Mouse (Mus musculus) thymus, postnatal 0 days (tissue): ENCODE measurements around the gene Lsg1. TPM values are rescaled to one million over a fixed set of nuclear protein-coding genes. Genes with fewer than 3 reads are reported as not detected.

Experiments used
- DNase-seq: peaks from one replicate; pipeline ENCODE4 v3.0.0-alpha.2; 2015; ENCODE audit warnings: low spot score
- polyA plus RNA-seq: library from polyadenylated mRNA; unstranded; fragments of >200 nt; fragmentation: Nextera tagmentation; extraction: Ambion mirVana; gene quantifications from 2 replicates; pipeline ENCODE4 v1.2.1, GENCODE M21; 2015

The Lsg1 gene
- polyA plus RNA-seq, 1 experiment from 2014 or later = 68.2 TPM

- peak; percentile 65 for DNase-seq
Observed at GRCm38 (mm10) chr16:30601046-30601832, 13.8 kb upstream of the Lsg1 start.

GRCm38 (mm10) chr16:30600431-30601045 is 13.1 kb upstream of the Lsg1 start:
- DNase-seq = peak; percentile 59

DNA sequence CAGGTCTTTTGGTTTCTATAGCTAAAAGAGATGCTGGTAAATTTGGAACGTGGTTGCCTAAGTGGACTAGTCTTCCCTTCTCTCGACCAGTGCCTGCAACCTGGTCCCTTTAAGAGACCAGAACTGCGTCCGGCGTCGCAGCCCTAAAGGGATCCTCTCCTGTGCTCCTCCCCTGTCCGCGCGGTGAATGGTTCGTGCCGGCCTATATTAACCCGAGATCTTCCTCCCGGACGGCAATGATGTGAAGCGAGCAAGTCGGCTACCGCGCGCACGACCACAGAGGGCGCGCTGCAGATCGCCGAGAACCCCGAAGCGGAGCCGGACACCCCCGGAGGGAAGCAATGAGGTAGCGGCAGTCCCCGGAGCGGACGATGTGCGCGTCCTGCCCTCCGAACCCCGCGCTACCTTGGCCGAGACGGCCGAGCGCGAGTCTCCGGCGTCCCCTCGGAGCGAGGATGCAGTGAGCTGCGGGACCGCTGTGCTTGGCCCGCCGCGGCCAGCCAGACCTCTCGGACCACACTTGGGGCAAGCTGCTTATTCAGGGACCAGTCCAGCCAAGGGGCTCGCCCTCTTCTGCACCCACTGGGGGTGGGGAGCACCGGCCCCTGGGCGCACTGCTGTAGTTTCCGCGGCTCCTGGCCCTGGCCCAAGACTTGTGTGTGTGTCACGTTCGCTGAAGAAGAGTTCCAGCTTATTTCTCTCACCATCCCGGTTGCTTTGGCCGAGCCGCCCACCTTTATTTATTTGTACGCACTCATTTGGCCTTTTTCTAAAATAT is 12.3 kb upstream of the Lsg1 start, which contains the start of gene Fam43a:
TSS of gene Fam43a (plus strand) at position 233 of the 778 bp plus-strand sequence.
- peak; percentile 76 for DNase-seq

DNA sequence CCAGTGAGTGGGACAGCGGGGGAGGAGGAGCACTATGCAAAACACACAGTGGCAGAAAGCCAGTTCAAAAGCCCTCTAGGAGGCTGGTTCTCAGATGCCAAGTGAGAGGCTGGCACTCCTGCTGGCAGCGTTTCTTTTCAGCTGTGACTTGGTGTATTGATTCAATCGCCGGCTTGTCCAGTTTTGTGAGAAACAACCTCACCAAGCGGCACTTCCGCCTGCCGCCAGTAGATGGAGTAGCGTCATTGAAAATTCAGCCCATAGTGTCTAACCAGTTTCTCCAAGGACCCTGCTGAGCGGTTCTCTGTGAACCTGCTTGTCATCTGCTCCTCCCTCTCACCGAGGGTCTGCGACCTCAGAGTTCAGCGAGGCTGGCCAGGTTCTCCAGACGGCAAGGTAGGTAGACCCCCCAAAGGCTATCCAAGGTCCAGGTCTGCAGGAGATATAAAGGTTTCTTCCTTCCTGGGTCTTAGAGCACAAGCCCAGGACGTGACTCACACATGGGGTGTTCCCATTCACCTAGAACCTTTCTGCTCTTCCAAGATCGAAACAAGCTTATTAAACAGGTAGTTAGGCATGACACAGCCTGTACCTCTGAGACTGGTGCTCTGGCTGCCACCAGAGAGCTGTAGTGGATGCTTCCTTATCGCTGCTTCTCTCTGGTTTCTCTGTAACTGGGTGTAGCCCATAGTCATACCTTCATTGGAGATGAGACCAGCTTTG is 9.7 kb upstream of the Lsg1 start:
- peak; percentile 86 for DNase-seq

DNA sequence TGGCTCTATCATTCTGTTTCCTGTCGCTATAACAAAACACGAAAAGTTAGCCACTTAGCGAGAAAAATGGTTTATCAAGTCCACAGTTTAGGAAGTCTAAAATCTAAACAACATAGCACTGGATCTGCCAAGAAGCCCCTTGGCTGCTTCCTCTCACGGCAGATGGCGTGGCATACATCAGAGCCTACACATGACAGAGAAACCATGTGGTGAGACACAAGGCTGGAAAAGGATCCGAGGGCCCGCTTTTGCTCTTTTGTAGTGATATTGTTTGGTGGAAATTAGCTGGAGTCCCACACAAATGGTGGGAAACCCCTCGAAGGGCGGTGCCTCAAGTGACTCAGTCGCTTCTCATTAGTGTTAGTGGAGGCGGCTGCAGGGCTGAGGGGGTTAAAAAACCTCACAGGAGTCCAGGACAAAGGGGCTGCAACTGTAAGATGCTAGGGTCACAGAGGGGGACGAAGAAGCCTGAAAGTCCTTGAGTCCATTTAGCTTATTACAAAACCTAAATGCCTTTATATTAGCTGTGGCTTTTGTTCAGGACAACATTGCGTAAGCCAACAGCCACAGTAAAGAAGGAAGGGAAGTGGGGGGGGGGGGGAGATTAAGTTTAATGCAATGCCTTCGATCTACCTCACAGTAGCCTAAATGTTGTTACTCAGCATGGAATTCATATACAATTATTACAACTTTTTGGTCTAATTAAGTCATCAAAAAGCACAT is 8.6 kb upstream of the Lsg1 start:
- no peak for DNase-seq

DNA sequence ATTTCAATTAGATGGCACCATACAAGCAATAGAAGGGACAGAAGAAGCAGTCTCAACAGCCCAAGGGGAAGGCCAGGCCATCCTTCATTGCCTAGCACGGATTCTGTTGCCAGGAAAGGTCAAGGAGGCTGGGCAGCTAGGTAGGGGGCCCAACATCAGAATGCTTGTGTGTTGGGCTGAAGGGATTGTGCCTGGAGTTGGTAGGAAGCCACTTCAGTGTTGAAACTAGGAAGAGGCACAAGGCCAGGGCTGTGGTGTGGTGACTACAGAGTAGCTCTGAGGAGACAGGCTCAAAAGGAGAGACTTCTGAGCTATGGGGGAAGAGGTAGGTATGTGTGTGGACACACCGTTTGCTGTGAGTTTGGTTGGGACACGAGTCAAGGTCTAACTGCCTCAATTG is 8.0 kb upstream of the Lsg1 start:
- DNase-seq = no peak

- no peak for DNase-seq
Observed at GRCm38 (mm10) chr16:30591990-30592389, 4.6 kb upstream of the Lsg1 start.

DNA sequence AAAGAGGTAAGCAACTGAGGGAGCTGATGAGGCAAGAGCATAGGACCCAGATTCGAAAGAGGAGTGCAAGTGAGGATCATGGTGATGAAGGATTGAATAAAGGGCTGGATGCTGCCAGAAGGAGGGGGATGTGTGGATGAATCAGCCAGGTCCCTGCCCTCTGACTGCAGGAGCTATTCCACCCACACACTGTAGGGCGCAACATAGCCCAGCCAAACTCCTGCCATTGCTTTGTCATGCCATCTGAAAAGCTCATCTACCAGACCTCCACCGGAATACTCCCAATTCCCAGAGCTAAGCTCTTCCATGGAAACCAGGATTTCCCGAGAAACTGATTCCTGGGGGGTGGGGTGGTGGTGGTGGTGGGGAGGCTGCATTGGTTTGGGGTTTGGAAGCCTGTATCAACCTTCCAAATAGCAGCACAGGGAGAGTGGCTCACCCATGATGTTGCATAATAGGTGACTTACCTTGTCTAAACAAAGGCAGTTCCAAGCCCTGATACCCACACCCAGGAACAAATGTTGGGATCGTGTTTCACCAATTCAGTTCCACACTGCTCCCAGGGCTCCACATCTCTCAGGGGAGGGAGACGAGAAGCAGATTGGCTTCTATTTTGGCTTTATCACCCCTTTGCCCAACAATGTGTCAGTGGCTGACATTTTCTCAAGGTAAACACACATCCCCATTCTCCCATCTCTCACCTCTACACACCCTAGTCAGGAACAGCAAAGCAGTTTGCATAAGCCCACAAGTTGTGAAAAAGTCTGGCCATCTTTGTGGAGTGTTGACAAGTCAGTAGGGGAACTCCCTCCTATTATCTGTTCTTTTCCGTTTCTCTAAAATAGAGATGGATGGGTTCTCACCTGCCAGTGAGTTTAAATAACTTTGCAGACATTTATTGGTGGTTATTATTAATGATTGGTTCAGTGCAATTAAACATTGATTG is 3.1 kb upstream of the Lsg1 start:
- DNase-seq = no peak

DNA sequence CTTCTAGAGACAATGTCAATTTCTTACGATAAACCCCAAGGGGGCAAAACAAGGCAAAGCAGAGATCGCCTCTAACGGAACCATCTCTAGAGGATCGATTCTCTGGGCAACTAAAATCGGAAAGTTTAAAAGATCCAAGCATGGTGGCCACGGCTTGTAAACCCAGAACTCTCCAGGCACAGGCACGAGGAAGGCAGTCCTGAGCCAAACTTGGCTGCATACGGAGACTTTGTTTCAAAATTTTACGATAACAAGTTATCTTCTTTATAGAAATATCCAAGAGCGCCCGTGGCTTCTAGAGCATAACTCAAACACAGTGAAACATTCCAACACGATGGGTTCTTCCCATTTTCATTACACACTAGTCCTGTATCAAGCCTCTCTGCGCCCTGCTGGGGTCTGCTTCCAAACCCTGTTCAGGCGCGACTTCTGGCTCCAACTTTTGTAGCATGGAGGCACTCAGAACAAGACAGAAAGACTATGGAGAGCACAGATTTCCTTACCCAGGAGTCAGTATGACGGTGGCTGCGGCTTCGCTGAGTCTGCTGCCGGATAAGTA is 378 bp downstream of the Lsg1 start:
- no peak for DNase-seq

DNA sequence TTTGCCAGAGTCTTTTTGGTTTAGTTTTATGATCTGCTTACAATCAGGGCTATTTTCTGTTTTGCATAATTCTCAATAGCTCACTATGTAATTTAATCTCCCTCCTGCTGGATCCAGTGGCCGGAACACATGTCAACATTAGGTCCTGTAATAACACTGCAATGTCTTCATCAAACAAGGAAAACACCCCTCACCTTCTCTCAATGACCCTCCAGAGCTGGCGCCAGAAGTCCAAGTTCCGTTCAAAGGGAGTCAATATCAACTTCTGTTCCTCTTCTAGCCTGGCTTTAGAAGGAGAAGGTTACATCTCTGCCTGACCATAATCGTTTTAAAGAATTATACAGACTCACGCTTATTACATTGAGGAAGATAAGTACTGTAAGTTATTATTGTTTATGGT is 6.6 kb downstream of the Lsg1 start:
- DNase-seq = no peak

DNA sequence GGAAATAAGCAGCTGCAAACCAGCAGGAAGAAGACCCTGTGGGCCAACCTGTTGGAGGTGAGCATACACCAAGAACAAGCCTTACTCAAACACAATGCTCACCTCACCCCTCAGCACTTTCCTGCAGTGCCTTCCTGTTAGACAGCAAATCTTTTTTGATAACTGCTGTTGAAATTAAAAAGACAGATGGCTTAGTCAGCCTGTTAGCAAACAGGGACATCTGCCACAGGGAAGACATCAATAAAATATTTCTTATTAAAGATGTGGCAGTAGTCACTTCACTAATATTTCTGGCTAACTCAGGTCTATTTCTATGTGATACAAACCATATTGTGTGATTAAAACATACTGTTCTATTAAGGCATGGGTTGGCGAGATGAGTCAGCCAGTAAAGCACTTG is 11.0 kb downstream of the Lsg1 start:
- no peak for DNase-seq

GRCm38 (mm10) chr16:30575815-30576214 is 11.6 kb downstream of the Lsg1 start:
- DNase-seq = no peak

DNA sequence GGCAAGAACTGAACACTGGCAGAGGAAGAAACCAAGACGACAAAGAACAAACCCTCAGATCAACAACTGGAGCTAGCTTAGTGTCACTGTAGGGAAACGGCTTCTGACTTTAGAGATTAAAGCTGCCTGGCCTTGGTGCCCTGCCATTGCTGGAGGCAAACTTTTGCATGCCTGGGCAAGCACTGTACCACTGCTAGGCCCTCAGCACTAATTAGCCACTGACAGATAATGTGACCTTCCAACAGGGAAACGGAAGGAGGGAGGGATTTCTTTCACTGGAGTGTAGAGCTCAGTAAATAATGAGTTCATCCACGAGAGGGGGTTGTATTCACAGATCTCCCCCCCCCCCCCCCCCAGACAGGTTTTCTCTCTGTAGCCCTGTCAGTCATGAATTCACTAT is 15.2 kb downstream of the Lsg1 start:
- no peak for DNase-seq

GRCm38 (mm10) chr16:30571378-30571777 is 16.0 kb downstream of the Lsg1 start:
- DNase-seq = no peak

GRCm38 (mm10) chr16:30570173-30570572 is 17.2 kb downstream of the Lsg1 start:
- no peak for DNase-seq

DNA sequence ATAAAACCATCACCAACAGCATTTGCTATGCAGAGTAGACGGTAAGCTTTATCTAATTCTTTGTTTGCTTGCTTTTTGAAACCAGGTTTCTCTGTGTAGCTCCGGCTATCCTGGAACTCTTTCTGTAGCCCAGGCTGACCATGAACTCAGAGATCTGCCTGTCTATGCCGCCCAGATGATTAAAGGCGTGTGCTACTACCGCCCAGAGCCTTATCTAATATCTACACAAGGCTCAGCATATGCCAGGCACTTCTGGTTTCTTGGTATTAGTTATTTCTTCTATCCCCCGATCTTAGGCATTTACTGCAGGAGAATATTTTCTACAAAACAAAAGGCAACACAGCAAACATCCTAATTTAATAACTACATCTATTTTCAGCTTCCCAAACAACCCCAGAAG is 21.8 kb downstream of the Lsg1 start:
- DNase-seq = no peak

DNA sequence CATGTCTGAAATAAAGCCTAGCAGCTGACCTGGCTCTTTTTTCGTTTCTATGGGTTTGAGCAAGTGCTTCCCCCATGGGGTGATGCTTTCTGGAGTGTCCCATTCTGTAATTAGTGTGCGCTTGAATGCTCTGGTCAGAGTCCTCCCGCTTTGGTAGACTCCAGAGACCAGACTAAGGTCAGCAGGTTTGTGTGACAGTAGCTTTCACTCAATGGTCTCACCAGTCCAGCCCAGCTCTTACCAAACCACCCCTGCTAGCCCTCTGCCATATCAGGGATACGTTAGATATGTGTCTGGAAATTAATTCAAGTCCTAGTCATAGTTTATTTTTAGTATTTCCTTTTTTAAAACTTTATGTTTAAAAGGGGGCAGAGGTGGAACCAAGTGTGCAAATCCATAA is 26.8 kb downstream of the Lsg1 start:
- no peak for DNase-seq

DNA sequence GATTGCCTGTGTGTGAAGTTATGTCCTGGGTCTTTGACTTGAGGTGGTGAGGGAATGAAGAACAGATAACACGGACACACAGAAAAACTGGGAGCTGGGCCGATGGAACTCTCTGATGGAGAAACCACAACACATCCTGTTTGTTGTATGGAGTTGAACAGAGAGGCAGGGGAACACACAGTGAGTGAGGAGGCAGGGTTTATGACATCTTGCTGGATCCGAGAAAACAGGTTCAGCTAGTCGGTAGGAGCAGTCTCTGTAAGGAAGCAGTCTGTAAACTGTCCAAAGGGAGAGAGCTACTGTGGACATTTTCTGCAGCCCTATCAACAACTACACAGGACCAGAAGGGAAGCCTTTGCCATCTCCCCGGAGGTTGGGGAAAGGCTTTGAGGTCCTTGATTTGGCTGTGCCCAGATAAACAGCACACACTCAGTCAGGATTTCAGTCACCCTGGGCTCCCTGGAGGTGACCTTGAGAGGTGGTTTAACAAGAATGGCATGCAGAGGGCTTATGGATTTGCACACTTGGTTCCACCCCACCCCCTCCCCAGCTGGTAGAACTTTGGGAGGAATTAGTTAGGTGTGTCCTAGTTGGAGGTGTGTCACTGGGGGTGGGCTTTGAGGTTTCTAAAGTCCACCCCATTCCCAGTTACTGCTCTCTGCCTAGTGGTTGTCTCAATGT is 27.9 kb downstream of the Lsg1 start:
- DNase-seq = no peak

DNA sequence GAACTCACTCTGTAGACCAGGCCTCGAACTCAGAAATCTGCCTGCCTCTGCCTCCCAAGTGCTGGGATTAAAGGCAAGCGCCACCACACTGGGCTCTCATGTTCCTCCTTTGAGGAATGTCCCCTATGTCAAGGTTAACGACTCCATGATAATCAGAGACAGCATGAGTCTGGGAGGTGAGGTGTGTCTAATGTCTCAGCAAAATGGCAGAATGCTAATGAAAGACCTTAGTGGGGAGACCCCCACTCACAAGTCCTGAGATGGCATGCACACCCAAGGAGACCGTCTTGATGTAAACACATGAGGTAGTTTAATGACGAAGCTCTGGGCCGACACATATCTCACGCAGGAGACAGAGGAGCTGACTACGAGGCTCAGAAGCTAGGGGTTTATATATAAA is 33.3 kb downstream of the Lsg1 start:
- no peak for DNase-seq
